Comparison of ENCODE assay signal across 23 mouse cellular contexts in genomic region chr2:174507998-174508397, GRCm38 (mm10). TPM values are rescaled to one million over a fixed set of nuclear protein-coding genes. Genes with fewer than 3 reads are reported as not detected.
DNase-seq lines count a peak whose midpoint lies in the region; ATAC-seq and TF ChIP-seq lines count a peak whose summit lies in the region.
"Had no signal": no experiment of that assay in that cellular context is flagged by ENCODE, and none has a peak within 500 bp of the region (broad histone marks: within the 10 kb centered on the region; RNA-seq: fewer than 3 reads in every experiment).

No protein-coding gene starts in this region.

- TF ChIP-seq EP300 in lung, postnatal 0 days (IDR thresholded peaks at IDR 0.05), result no peak

- peaks cover under 1% of the 10 kb centered on the region; the same call in 1 of the 2 replicates for H3K4me1 ChIP-seq in heart, embryonic 10.5 days
- H3K4me1 ChIP-seq in lung, embryonic 15.5 days, result 0 out of 2 replicates have a peak, but pooled peaks cover 2% of the 10 kb centered on the region
- H3K4me1 ChIP-seq in lung, postnatal 0 days (ENCODE audit: insufficient read depth, low read depth, low read length), result no peaks in the 10 kb centered on the region
- H3K4me1 ChIP-seq: embryonic facial prominence, embryonic 13.5 days; embryonic facial prominence, embryonic 15.5 days; forebrain, embryonic 10.5 days; forebrain, embryonic 12.5 days had no signal

- peak; percentile 42; the same call in 1 of the 2 replicates for ATAC-seq in lung, embryonic 15.5 days (ENCODE audit: borderline replicate concordance, extremely low read depth, low FRiP score, low TSS enrichment)
- peak; percentile 63 for ATAC-seq in lung, postnatal 0 days
- ATAC-seq: forebrain, embryonic 14.5 days had no signal

- H3K9ac ChIP-seq in lung, embryonic 15.5 days, result no peak overlapping the region
- H3K9ac ChIP-seq in lung, postnatal 0 days (replicated peaks; ENCODE audit: low read depth), result no peak overlapping the region
- H3K9ac ChIP-seq: embryonic facial prominence, embryonic 13.5 days; embryonic facial prominence, embryonic 15.5 days; forebrain, embryonic 12.5 days had no signal

- no peak overlapping the region for H3K27ac ChIP-seq in heart, embryonic 10.5 days
- no peak overlapping the region for H3K27ac ChIP-seq in lung, embryonic 15.5 days
- no peak overlapping the region for H3K27ac ChIP-seq in lung, postnatal 0 days (ENCODE audit: low read length)
- H3K27ac ChIP-seq: embryonic facial prominence, embryonic 13.5 days; embryonic facial prominence, embryonic 15.5 days; forebrain, embryonic 10.5 days; forebrain, embryonic 12.5 days had no signal

- H3K4me2 ChIP-seq in lung, embryonic 15.5 days, result no peak overlapping the region
- no peak overlapping the region for H3K4me2 ChIP-seq in lung, postnatal 0 days (replicated peaks; ENCODE audit: low read depth, low read length)
- H3K4me2 ChIP-seq: embryonic facial prominence, embryonic 13.5 days; embryonic facial prominence, embryonic 15.5 days; forebrain, embryonic 12.5 days had no signal

- intact Hi-C loops in heart, postnatal 14 days (cut with DNase I), result no loop called here

- no peak overlapping the region for H3K4me3 ChIP-seq in heart, embryonic 10.5 days
- no peak overlapping the region for H3K4me3 ChIP-seq in lung, embryonic 15.5 days
- no peak overlapping the region for H3K4me3 ChIP-seq in lung, postnatal 0 days (ENCODE audit: low read depth, low read length)
- H3K4me3 ChIP-seq: embryonic facial prominence, embryonic 13.5 days; embryonic facial prominence, embryonic 15.5 days; erythroblast, embryonic 14.5 days; forebrain, embryonic 10.5 days; forebrain, embryonic 12.5 days had no signal

- 0 out of 2 replicates have a peak, but pooled peaks cover 5% of the 10 kb centered on the region for H3K9me3 ChIP-seq in heart, embryonic 10.5 days
- no peaks in the 10 kb centered on the region for H3K9me3 ChIP-seq in lung, embryonic 15.5 days
- no peaks in the 10 kb centered on the region for H3K9me3 ChIP-seq in lung, postnatal 0 days (ENCODE audit: low read length)
- H3K9me3 ChIP-seq: embryonic facial prominence, embryonic 13.5 days; embryonic facial prominence, embryonic 15.5 days; forebrain, embryonic 10.5 days; forebrain, embryonic 12.5 days had no signal

- H3K27me3 ChIP-seq in heart, embryonic 10.5 days (ENCODE audit: insufficient read depth, poor library complexity, severe bottlenecking), result no peaks in the 10 kb centered on the region
- no peaks in the 10 kb centered on the region for H3K27me3 ChIP-seq in lung, embryonic 15.5 days
- H3K27me3 ChIP-seq in lung, postnatal 0 days (replicated peaks; ENCODE audit: insufficient read depth, low read length), result no peaks in the 10 kb centered on the region
- H3K27me3 ChIP-seq: embryonic facial prominence, embryonic 13.5 days; embryonic facial prominence, embryonic 15.5 days; forebrain, embryonic 12.5 days had no signal

- WGBS in heart, embryonic 10.5 days, result 85% methylated on average over 4 of the region's 4 CpGs
- 50% methylated on average over 4 of the region's 4 CpGs for WGBS in lung, embryonic 15.5 days
- WGBS in lung, postnatal 0 days, result 80% methylated on average over 4 of the region's 4 CpGs

- TF ChIP-seq CTCF in lung, postnatal 0 days (IDR thresholded peaks at IDR 0.05), result no peak

- DNase-seq in heart, embryonic 10.5 days (ENCODE audit: low spot score), result peak; percentile 53
- DNase-seq in heart, postnatal 14 days, result no peak
- no peak for DNase-seq in lung, postnatal 14 days
- DNase-seq in lung, postnatal 0 days (ENCODE audit: low spot score), result no peak
- no peak for DNase-seq in lung, postnatal 25 days (ENCODE audit: low spot score)
- DNase-seq: adrenal gland, adult 2 months; adrenal gland, postnatal 10 days; adrenal gland, postnatal 25 days; cerebellum, adult 11 months; cerebellum, adult 18-20 months; cerebellum, adult 8-10 months; cerebellum, adult 9-11 months; cerebellum, postnatal 14 days; cerebellum, postnatal 36 days; embryo, embryonic 11 days had no signal

- H3K36me3 ChIP-seq in heart, embryonic 10.5 days, result no peaks in the 10 kb centered on the region
- H3K36me3 ChIP-seq in lung, embryonic 15.5 days, result no peaks in the 10 kb centered on the region
- H3K36me3 ChIP-seq in lung, postnatal 0 days (ENCODE audit: insufficient read depth, low read length), result no peaks in the 10 kb centered on the region
- H3K36me3 ChIP-seq: embryonic facial prominence, embryonic 13.5 days; embryonic facial prominence, embryonic 15.5 days; forebrain, embryonic 10.5 days; forebrain, embryonic 12.5 days had no signal

RNA-seq across cellular contexts. Expression of gene Prelid3b, which starts 35.1 kb away (rescaled TPM):
- 161 and 170 TPM in 2 replicates for polyA plus RNA-seq in heart, embryonic 10.5 days (2016; fragmentation: Nextera tagmentation; extraction: Ambion mirVana)
- total RNA-seq in heart, postnatal 14 days (2021), result 10 to 100 TPM; 59.8 to 72.3 TPM
- 116 TPM in 2 replicates for polyA plus RNA-seq in lung, embryonic 15.5 days (2015; fragmentation: Nextera tagmentation; extraction: Ambion mirVana)
- 64.9 and 68.9 TPM in 2 replicates for polyA plus RNA-seq in lung, postnatal 0 days (2015; fragmentation: Nextera tagmentation; extraction: Ambion mirVana)

RNA-seq across cellular contexts. Expression of gene Atp5e, which starts 44.1 kb away (rescaled TPM):
- polyA plus RNA-seq in heart, embryonic 10.5 days (2016; fragmentation: Nextera tagmentation; extraction: Ambion mirVana), result 675 and 791 TPM in 2 replicates
- 1,000 to 10,000 TPM; 1,334 to 1,389 TPM for total RNA-seq in heart, postnatal 14 days (2021)
- polyA plus RNA-seq in lung, embryonic 15.5 days (2015; fragmentation: Nextera tagmentation; extraction: Ambion mirVana), result 761 and 785 TPM in 2 replicates
- 591 and 652 TPM in 2 replicates for polyA plus RNA-seq in lung, postnatal 0 days (2015; fragmentation: Nextera tagmentation; extraction: Ambion mirVana)

RNA-seq across cellular contexts. Expression of gene Tubb1, which starts 57.5 kb away (rescaled TPM):
- 7.6 and 12.0 TPM in 2 replicates for polyA plus RNA-seq in heart, embryonic 10.5 days (2016; fragmentation: Nextera tagmentation; extraction: Ambion mirVana)
- 1 to 10 TPM; 2.0 TPM for total RNA-seq in heart, postnatal 14 days (2021)
- polyA plus RNA-seq in lung, embryonic 15.5 days (2015; fragmentation: Nextera tagmentation; extraction: Ambion mirVana), result 6.6 and 7.9 TPM in 2 replicates
- 10.5 and 11.3 TPM in 2 replicates for polyA plus RNA-seq in lung, postnatal 0 days (2015; fragmentation: Nextera tagmentation; extraction: Ambion mirVana)
- polyA plus RNA-seq: C2C12 had no signal
